Mouse (Mus musculus) limb, embryonic 12.5 days (tissue): ENCODE data around the gene Ccdc141. TPM values are rescaled to one million over a fixed set of nuclear protein-coding genes. Genes with fewer than 3 reads are reported as not detected.

Experiments
- ATAC-seq: fragments of 200-750 bp; cut with Nextera tagmentation; 2 replicates; pipeline ENCODE4 v1.8.0; 2017; ENCODE audit warnings: low read depth, moderate TSS enrichment; ENCODE audit not compliant: insufficient number of reproducible peaks, insufficient read depth, low FRiP score, low TSS enrichment
- H3K27ac ChIP-seq: fragments of 300-500 bp; sonication (generic); 2 replicates; pipeline ENCODE4 v1.5.1; 2016; ENCODE audit warnings: mild to moderate bottlenecking, moderate library complexity
- H3K27me3 ChIP-seq: fragments of 300-500 bp; sonication (generic); 2 replicates; pipeline ENCODE4 v1.6.1; 2016; ENCODE audit warnings: mild to moderate bottlenecking, moderate library complexity
- H3K36me3 ChIP-seq: fragments of 300-500 bp; sonication (generic); 2 replicates; pipeline ENCODE4 v1.6.1; 2016; ENCODE audit warnings: mild to moderate bottlenecking, moderate library complexity
- H3K4me1 ChIP-seq: fragments of 300-500 bp; sonication (generic); replicated peaks from 2 replicates; pipeline ENCODE4 v1.6.1; 2016
- H3K4me2 ChIP-seq: fragments of 300-500 bp; sonication (generic); 2 replicates; pipeline ENCODE4 v1.6.1; 2016; ENCODE audit warnings: mild to moderate bottlenecking, moderate library complexity
- H3K4me3 ChIP-seq: fragments of 300-500 bp; sonication (generic); replicated peaks from 2 replicates; pipeline ENCODE4 v1.5.1; 2016; ENCODE audit warnings: mild to moderate bottlenecking
- H3K9ac ChIP-seq: fragments of 300-500 bp; sonication (generic); replicated peaks from 2 replicates; pipeline ENCODE4 v1.6.1; 2016; ENCODE audit warnings: mild to moderate bottlenecking, moderate library complexity
- H3K9me3 ChIP-seq: fragments of 300-500 bp; sonication (generic); 2 replicates; pipeline ENCODE4 v1.6.1; 2016; ENCODE audit warnings: mild to moderate bottlenecking, moderate library complexity
- WGBS: fragments of 180-500 bp; shearing (Covaris S2); methylation state at CpG from one replicate; pipeline ENCODE4 v1.1.7; 2016; 5-methylcytosine and 5-hydroxymethylcytosine counted together
- polyA plus RNA-seq: library from polyadenylated mRNA; unstranded; fragments of >200 nt; fragmentation: Nextera tagmentation; extraction: Ambion mirVana; gene quantifications from 2 replicates; pipeline ENCODE4 v1.2.1, GENCODE M21; 2016

The Ccdc141 gene
- 12.3 and 13.8 TPM in 2 replicates for polyA plus RNA-seq

DNA sequence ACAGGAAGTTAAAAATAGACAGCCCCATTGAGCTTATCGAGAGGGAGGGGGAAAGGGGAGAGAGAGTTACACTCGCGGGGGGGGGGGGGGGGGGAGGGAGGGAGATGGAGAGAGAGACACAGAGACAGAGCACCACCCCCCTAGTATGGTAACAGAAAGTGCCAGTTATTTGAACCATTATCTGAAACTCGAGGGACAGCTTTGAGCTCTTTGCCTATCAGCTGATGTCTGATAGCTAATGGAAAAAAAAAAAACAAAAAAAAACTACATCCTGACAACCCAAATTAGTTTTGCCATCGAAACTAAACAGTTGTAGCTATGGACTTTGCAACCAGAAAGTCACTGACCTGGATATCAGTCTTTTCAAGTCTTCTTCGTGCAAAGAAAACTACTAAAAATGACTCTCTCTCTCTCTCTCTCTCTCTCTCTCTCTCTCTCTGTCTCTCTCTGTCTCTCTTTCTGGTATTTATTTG is at the start of gene Ccdc141:
Gene Ccdc141 (minus strand): TSS at position 4 of the 473 bp plus-strand sequence.
- Histone ChIP-seq H3K36me3 (no peaks in the 10 kb centered on the region), H3K27me3 (peaks cover 3% of the 10 kb centered on the region; the same call in 1 of the 2 replicates), H3K4me3 (peak within 1 kb of the TSS; percentile 51), H3K4me2 (peak within 1 kb of the TSS; percentile 88), H3K27ac (peak within 1 kb of the TSS; percentile 56; the same call in 1 of the 2 replicates), H3K9me3 (no peaks in the 10 kb centered on the region), H3K9ac (peak within 1 kb of the TSS; percentile 69), H3K4me1 (peaks cover 34% of the 10 kb centered on the region)
- no peak; the same call in 1 of the 2 replicates for ATAC-seq
- 22% methylated on average over 4 of the region's 6 CpGs for WGBS

DNA sequence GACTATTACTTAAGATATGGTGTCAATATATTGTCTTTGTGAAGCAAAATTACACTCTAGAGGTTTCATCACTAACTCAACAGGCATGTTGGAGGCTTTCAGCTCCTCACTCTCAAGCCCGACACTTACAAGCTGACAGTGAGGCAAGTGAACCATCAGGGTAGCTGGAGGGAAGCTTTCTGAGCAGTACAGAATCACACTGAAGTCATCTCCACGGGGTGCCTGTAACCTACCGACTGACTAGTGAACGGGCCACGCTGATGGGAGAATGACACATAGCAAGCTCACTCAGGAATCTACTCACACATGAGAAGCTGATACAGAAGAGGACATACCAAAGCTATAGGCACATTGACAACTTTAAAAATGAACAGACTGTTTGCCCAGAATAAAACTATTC is 42.4 kb upstream of the Ccdc141 start:
- H3K36me3 ChIP-seq = peaks cover 60% of the 10 kb centered on the region; the same call in 1 of the 2 replicates
- no peak overlapping the region for H3K4me2 ChIP-seq
- no peak overlapping the region for H3K27ac ChIP-seq
- no peak overlapping the region for H3K4me3 ChIP-seq
- no peaks in the 10 kb centered on the region for H3K27me3 ChIP-seq
- no peaks in the 10 kb centered on the region for H3K4me1 ChIP-seq
- H3K9me3 ChIP-seq = no peaks in the 10 kb centered on the region
- ATAC-seq = no peak
- no peak overlapping the region for H3K9ac ChIP-seq
- WGBS = 86% methylated on average over 5 of the region's 5 CpGs

DNA sequence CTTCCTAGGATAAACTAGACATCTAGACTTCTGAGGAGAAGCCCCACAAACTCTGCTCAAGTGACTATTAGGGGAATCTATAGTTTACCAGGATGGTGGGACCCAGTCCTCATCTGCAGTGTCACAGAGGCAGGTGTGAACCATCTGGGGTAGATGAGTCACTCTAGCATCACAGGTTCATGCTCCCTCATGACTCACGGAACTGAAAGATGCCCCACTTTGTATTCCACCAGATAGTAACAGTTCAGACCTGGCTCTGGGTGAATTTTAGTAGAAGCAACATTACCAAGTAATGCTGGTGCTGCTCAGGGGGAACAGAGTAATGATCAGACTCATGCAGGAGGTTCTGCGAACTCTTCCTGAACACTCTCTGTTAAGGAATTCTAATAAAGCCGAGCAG is 36.5 kb upstream of the Ccdc141 start:
- no peak overlapping the region for H3K9ac ChIP-seq
- no peak overlapping the region for H3K4me2 ChIP-seq
- WGBS = 94% methylated on average over 3 of the region's 3 CpGs
- no peak overlapping the region for H3K27ac ChIP-seq
- H3K36me3 ChIP-seq = peaks cover 47% of the 10 kb centered on the region
- H3K4me3 ChIP-seq = no peak overlapping the region
- H3K27me3 ChIP-seq = no peaks in the 10 kb centered on the region
- no peaks in the 10 kb centered on the region for H3K4me1 ChIP-seq
- no peaks in the 10 kb centered on the region for H3K9me3 ChIP-seq
- no peak for ATAC-seq

DNA sequence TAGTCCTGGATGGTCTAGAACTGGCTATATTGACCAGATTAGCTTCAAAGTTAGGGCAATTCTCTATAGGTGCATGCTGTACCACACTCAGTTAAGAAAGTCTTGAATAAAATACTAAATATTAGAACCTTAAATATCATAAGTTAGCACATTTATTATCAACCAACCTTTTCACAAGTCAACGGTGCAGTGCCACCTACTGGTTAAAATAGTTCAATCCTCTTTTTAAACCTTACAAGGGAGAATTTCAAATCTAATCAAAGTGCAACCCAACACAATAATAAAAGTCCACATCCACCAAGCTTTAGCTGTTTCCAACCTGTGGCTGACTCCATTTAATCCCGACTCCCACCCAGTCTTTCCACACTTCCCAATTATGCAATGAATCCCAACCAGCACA is 33.5 kb upstream of the Ccdc141 start:
- WGBS = 65% methylated on average over 2 of the region's 2 CpGs
- Histone ChIP-seq H3K4me1 (no peaks in the 10 kb centered on the region), H3K4me3 (no peak overlapping the region), H3K27me3 (no peaks in the 10 kb centered on the region), H3K27ac (no peak overlapping the region), H3K9me3 (no peaks in the 10 kb centered on the region), H3K9ac (no peak overlapping the region), H3K36me3 (peaks cover 34% of the 10 kb centered on the region), H3K4me2 (no peak overlapping the region)
- ATAC-seq = no peak

DNA sequence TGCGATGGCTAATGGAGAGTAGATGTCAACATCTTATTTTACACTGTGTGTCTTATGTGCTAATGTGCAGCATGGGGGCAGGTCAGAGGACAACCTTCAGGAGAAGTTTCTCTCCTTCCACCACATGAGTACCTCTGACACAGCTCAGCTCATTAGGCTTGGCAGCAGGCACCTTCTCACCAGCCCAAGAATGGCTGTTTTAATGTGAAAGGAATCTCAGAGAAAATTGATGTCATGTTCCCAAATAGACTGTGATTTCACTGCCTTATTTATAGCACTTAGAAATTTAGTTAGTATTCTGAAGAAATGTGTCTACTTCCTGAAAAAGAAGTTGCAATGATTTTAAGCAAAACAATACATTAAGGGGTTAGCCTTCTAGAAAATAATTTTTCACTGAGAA is 31.5 kb upstream of the Ccdc141 start:
- no peak overlapping the region for H3K27ac ChIP-seq
- H3K9me3 ChIP-seq = no peaks in the 10 kb centered on the region
- WGBS = 98% methylated on average over 1 of the region's 1 CpGs
- no peak overlapping the region for H3K4me2 ChIP-seq
- H3K36me3 ChIP-seq = peaks cover 36% of the 10 kb centered on the region
- H3K4me3 ChIP-seq = no peak overlapping the region
- no peak for ATAC-seq
- no peak overlapping the region for H3K9ac ChIP-seq
- H3K4me1 ChIP-seq = no peaks in the 10 kb centered on the region
- H3K27me3 ChIP-seq = no peaks in the 10 kb centered on the region

DNA sequence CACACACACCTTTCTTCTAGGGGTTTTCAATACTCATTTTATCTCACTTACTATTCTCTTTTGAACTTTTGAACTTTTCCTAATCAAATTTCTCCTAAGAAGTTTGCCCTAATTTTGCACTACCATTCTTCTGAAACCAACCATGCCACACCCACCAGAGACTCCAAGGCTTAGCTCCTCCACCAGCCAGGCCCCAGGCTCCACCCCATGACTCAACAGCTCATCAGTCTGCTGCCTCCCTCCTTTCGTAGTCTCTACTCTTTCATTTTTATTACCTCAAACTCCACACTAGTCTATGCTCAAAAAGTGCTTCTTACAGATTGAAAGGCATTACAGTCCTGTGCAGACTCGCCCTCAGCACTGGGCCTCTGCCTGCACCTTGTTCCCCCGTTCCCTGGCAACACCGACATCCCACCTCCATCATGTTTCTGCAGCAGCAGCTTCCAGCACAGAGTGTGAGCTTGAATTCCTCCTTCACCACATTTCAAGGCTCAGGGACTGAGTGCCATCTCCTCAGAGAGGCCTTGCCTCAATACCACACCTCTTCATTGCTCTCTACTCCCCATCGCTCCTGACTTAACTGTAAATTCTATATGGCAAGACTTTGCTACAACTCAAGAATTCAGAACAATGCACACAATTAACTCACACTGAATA is 30.6 kb upstream of the Ccdc141 start:
- Histone ChIP-seq H3K27ac (no peak overlapping the region), H3K4me2 (no peak overlapping the region), H3K9me3 (no peaks in the 10 kb centered on the region), H3K4me3 (no peak overlapping the region), H3K36me3 (peaks cover 37% of the 10 kb centered on the region), H3K27me3 (no peaks in the 10 kb centered on the region), H3K4me1 (no peaks in the 10 kb centered on the region), H3K9ac (no peak overlapping the region)
- 83% methylated on average over 5 of the region's 5 CpGs for WGBS
- no peak for ATAC-seq

DNA sequence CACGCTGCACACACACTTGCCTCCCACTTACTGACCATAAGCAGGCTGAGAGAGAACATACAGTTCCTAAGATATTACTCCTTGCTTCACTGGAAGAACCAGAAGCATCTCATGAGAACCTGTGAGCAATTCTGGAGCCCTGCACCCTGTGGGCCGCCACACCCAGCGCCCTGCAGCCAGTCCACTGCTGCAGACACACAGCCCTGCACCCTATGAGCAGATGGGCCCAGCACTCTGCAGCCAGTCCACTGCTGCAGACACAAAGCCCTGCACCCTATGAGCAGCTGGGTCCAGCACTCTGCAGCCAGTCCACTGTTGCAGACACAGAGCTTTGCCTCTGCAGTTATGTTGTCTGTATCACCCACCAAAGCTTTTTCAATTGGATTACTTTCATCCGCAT is 29.9 kb upstream of the Ccdc141 start:
- Histone ChIP-seq H3K9me3 (no peaks in the 10 kb centered on the region), H3K9ac (no peak overlapping the region), H3K27ac (no peak overlapping the region), H3K4me3 (no peak overlapping the region), H3K4me2 (no peak overlapping the region), H3K36me3 (peaks cover 43% of the 10 kb centered on the region), H3K4me1 (no peaks in the 10 kb centered on the region), H3K27me3 (no peaks in the 10 kb centered on the region)
- ATAC-seq = no peak
- WGBS = 86% methylated on average over 4 of the region's 4 CpGs

DNA sequence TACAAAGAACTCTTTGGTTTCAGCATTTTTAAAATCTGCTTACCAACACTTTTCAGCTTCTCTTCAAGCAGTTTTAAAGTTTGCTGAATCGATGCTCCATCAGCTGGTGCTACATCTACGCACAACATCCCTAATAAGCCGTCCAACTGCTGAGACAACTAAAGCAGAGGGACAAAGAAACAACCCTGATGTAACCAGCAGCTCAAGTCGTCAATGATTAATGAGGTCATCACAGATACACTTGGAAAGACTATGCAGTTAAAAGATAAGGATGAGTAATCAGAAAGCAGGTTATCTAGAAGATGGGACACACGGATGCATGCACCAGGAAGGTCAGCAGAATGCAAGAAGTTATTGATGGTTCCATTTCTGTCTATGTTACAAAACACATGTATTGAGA is 27.8 kb upstream of the Ccdc141 start:
- WGBS = 83% methylated on average over 5 of the region's 5 CpGs
- no peak overlapping the region for H3K9ac ChIP-seq
- ATAC-seq = no peak
- no peak overlapping the region for H3K4me2 ChIP-seq
- no peaks in the 10 kb centered on the region for H3K9me3 ChIP-seq
- H3K36me3 ChIP-seq = peaks cover 57% of the 10 kb centered on the region
- no peak overlapping the region for H3K4me3 ChIP-seq
- no peaks in the 10 kb centered on the region for H3K4me1 ChIP-seq
- no peak overlapping the region for H3K27ac ChIP-seq
- no peaks in the 10 kb centered on the region for H3K27me3 ChIP-seq

DNA sequence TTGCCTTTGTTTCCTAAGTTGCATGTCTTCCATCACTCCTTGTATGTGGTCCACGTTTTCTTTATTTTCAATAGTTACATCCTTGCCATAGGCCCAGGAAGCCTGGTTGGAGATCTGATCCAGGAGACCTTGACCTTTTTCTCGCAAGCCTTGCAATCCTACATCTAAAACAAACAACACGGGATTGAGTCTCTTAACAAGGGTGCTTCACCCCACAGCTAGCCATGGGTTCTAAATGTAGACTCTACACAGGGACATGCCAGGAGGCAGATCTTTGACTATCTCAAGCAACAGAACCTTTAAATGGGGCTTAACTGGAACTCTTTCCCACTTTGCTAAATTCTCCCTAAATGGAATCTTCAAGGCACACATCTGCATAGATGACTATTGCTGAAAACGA is 26.4 kb upstream of the Ccdc141 start:
- WGBS = 92% methylated on average over 4 of the region's 4 CpGs

DNA sequence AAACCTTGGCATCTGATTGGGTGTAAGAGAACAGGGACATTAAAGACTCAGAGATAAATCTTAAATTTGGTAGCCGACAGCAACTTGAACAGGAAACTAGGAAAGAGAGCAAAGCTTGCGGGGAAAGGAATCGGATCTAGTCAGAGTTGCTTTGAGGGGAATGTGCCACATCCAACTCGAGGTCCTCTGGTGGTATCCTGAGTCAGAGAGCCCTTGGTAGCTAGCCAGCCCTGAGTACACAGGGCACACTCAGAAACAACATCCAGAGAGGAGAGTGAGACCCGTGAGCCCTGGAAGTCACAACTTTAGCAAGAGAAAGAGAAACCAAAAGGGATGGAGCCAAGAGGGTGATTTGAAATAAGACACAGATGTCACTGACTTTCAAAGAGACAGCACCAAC is 24.6 kb upstream of the Ccdc141 start:
- ATAC-seq = no peak

More for the DNA sequence above, 26.4 kb upstream of the Ccdc141 start:
- Histone ChIP-seq H3K27me3 (no peaks in the 10 kb centered on the region), H3K4me1 (no peaks in the 10 kb centered on the region), H3K9me3 (no peaks in the 10 kb centered on the region), H3K27ac (no peak overlapping the region), H3K9ac (no peak overlapping the region), H3K36me3 (peaks cover 57% of the 10 kb centered on the region), H3K4me2 (no peak overlapping the region), H3K4me3 (no peak overlapping the region)
- no peak for ATAC-seq

DNA sequence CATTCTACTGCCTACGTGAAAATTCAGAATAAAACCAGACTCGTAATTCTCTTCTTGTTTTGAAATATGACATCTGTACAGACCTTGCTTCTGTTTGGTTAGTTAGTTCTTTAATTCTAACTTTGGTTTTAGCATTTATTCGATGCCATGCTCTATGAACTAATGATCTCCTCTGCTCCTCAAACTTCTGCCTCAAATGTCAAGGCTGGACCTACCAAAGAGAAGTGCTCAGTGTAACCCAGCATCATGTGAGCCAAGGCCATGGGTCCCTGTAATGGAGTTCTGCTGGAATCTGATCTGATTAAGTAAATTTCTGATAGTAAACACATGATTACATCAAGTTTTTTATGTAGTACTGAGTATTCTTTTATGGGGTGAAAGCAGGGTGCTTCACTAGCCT is 21.4 kb upstream of the Ccdc141 start:
- Histone ChIP-seq H3K9ac (no peak overlapping the region), H3K27ac (no peak overlapping the region), H3K4me1 (no peaks in the 10 kb centered on the region), H3K27me3 (no peaks in the 10 kb centered on the region), H3K36me3 (peaks cover 74% of the 10 kb centered on the region), H3K9me3 (no peaks in the 10 kb centered on the region), H3K4me3 (no peak overlapping the region), H3K4me2 (no peak overlapping the region)
- WGBS = 92% methylated on average over 3 of the region's 3 CpGs
- no peak for ATAC-seq

More for the DNA sequence above, 24.6 kb upstream of the Ccdc141 start:
- 85% methylated on average over 5 of the region's 5 CpGs for WGBS
- no peak overlapping the region for H3K4me3 ChIP-seq
- H3K9me3 ChIP-seq = no peaks in the 10 kb centered on the region
- H3K36me3 ChIP-seq = peaks cover 68% of the 10 kb centered on the region
- H3K27me3 ChIP-seq = no peaks in the 10 kb centered on the region
- no peak overlapping the region for H3K9ac ChIP-seq
- no peak overlapping the region for H3K27ac ChIP-seq
- no peaks in the 10 kb centered on the region for H3K4me1 ChIP-seq
- H3K4me2 ChIP-seq = no peak overlapping the region

DNA sequence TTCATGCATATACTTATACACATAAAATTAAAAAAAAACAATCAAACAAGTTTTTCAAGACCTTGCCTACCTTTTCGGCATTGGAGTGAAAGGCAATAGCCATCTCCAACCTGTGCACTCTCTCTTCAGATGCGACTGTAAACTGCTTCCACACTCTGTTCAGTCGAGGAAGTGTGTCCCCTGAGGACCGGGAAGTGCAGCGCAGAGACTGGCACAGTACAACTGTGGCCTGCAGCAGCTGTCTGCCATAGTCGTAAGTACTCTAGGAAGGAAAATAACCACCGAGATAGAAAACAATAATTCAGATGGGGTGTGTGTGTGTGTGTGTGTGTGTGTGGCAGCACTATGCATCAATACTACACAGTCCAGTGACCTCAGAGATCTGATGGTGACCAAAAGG is 20.5 kb upstream of the Ccdc141 start:
- ATAC-seq = no peak
- no peaks in the 10 kb centered on the region for H3K9me3 ChIP-seq
- H3K4me2 ChIP-seq = no peak overlapping the region
- H3K27me3 ChIP-seq = no peaks in the 10 kb centered on the region
- H3K36me3 ChIP-seq = peaks cover 73% of the 10 kb centered on the region
- no peak overlapping the region for H3K4me3 ChIP-seq
- H3K9ac ChIP-seq = no peak overlapping the region
- WGBS = 92% methylated on average over 7 of the region's 7 CpGs
- no peaks in the 10 kb centered on the region for H3K4me1 ChIP-seq
- no peak overlapping the region for H3K27ac ChIP-seq
